Mouse (Mus musculus) forelimb bud, embryonic 11.5 days (tissue): Measurements from ENCODE around the gene Trim62.

Experiments used
- DNase-seq: peaks from one replicate; pipeline ENCODE4 v3.0.0-alpha.2; 2012; ENCODE audit warnings: low read depth, low spot score

Trim62 gene

GRCm38 (mm10) chr4:128883379-128883781 lies at the start of gene Trim62:
Gene Trim62 (plus strand): TSS chr4:128883580.
- DNase-seq: peak; percentile 68

DNA sequence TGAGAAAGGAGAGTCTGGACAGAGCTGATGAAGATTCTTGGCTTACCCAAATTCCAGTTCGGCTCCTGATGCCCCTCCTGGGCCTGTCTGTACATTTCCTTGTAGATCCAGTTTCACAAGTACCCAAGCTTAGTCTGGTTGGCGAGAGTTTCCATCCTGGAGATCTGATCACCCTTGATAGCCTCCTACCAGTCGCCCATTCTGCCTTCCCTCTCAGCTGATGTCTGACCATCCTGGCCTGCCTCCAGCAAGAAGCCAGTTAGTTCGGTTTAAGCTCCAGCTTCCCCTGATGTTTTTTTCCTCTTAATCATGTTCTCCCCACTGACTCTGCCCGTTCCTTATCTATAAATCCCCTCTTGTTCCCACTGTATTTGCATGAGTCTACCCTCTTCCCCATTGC lies 45.2 kb upstream of the Trim62 start:
- no peak for DNase-seq

- DNase-seq: peak; percentile 36
These were observed 43.3 kb upstream of the Trim62 start for GRCm38 (mm10) chr4:128839811-128840738.

DNA sequence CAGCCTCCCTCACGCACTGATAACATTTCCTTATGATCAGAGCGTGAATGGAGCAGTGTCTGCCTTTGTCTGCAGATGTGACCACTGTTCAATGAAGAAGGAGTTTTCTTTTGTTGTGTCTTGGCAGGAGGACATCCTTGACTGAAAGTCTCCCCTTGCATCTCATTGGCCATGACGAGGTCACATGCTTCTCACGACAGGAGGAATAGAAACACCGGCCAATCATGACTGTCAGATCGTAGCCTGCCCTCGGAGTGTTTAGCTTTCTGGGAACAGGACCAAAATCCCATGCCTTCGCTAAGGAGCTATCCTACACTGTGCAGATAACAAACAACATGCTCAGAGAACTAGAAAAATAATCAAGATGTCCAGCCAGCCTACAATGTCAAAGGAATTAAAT lies 42.1 kb upstream of the Trim62 start:
- no peak for DNase-seq

DNA sequence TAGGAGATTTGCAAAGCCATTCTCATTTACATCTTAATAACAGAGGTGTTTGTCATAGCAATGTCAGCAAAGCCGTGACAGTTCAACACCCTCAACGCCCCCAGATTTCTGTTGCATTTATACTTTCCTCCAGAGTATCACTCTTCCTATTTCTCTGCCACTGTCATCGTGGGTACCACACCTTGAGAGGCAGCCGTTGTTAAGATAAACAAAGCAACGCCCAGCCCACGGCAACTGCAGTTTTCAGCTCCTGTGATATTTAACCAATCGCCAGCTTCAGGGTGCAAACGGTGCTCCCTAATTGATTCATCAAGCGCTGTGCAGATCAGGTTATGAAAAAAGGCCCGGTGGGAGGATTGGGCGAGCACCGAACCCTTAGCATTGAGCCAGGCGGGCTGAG lies 38.8 kb upstream of the Trim62 start:
- no peak for DNase-seq

DNA sequence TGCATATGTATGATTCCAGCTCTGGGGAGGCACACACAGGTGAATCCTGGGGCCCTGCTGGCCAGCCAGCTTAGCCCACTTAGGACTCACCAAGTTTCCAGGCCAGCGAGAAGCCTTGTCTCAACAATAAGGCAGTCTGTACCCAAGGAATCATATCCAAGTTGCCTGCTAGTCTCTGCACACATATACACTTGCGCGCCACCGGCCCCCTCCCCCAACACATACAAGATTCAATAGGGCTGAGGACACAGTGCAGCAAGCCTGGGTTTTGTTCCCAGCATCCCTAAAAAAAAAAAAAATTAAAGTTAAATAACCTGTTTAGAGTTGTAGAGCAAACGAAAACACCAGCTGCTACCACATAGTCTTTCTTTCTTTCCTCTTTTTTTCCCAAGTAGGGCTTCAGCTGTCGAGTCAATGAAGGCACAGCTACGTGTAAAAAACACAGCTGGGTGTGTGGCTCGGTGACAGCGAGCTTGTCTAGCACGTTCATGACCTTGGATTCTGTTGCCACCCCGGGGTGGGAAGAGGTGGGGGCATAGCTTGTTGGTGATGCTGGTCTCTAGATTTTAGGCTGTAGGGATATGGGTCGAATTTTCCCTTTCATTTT lies 37.9 kb upstream of the Trim62 start:
- no peak for DNase-seq

- DNase-seq: no peak
These were observed 34.4 kb upstream of the Trim62 start for GRCm38 (mm10) chr4:128848961-128849360.

- DNase-seq: no peak
These were observed 33.7 kb upstream of the Trim62 start for GRCm38 (mm10) chr4:128849686-128850085.

- DNase-seq: no peak
These were observed 31.0 kb upstream of the Trim62 start for GRCm38 (mm10) chr4:128852266-128852887.

DNA sequence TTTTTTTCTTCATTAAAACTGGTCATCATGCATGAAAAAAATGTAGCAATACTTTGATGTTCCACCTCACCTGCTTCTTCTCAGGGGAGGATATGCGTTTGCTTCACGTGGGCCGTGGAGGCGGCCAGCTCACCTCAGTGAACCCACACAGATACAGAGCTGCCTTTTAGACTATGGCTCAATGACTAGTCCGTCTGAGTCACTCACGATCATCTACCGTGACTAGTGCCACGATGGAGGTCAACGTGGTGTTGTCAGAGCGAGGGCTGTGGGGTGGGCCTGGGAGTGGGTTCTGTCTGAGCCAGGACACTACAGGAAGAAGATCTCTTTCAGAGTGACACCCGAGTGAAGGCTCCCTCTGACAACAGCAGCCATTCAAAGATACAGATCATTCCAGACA lies 30.3 kb upstream of the Trim62 start:
- DNase-seq: no peak

DNA sequence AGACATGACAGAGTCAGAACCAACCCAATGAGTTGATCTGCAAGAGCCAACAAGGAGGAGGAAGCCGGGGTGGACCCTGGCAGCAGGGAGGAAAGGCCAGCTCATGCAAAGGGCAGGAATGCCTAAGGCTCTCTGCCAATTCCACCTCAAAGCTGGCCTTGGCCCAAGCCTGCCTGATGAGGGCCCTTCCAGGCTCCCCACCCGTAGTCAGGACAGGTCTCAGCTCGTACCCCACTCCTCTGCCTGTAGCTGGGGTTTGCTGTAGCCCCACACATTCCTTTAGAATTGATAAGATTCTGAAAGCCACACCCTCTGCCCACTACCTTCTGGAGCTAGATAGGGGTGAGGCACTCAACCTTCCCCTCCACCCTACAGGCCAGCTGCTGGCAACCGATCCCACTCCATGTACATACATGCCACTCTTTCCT lies 27.8 kb upstream of the Trim62 start:
- no peak for DNase-seq

DNA sequence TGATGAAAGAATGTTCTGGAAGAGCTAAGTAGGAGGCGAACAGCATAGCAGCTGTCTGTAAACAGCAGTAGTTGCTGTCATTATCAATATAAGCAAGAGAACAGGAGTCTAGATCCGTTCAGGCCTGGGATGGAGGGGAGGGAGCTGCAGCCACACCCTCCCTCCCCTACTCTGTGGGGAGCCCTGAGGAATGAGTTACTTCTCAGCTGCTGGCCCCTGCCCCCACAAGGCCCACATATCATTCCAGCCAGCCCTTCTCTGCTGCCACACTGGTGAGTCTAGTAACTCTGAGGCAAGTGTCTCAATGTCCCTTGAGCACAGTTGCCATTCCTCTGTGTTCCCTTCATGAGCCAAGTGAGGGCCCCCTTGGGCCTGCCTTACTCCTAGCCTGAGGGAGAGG lies 26.2 kb upstream of the Trim62 start:
- no peak for DNase-seq

DNA sequence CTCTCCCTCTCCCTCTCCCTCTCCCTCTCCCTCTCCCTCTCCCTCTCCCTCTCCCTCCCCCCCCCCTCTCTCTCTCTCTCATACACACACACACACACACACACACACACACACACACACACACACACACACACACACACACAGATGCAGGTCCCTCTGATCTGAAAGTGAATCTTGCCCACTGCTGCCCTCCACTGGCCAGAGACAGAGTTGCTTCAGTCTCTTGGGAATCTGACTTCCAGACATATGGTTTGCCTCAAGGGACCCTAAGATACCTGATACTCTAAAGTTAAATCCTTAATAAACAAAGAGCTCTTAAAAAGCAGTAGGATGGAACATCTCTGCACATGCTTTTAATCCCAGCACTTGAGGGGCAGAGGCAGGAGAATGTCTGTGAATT lies 25.2 kb upstream of the Trim62 start:
- DNase-seq: peak; percentile 81

DNA sequence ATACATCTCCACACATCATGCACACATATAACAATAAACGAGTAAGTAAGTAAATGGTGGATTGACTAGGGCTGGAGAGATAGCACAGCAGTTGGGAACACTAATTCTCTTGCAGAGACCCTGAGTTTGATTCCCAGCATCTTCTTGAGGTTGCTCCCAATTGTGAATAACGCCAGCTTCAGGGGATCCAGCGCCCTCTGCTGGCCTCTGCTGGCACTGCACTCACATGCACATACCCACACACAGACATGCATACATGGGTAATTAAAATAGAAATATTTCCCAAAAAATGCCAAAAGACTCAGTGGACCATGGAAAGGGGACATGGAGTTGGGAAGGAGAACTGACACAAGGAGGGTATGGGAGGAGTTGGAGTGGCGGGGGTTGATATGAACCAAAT lies 24.5 kb upstream of the Trim62 start:
- DNase-seq: no peak

- DNase-seq: no peak
These were observed 10.4 kb upstream of the Trim62 start for GRCm38 (mm10) chr4:128872992-128873391.

DNA sequence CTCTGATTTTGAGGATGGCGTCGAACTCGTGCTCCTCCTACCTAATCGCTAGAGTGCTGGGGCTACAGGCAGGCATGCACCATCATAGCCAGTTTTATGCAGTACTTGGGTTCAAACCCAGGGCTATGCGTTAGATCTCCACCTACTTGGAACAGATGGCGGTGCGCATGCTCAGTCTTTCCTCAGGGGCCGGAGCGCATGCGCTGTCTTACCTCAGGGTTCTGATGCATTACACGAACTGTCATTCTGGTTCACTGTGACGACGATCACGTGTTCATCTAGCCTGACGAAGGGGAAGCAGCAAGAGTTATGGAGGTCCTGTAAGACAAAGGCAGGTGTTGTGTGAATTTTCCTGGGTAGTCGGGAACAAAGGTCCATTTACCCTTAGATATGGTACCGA lies 9.3 kb upstream of the Trim62 start:
- no peak for DNase-seq

GRCm38 (mm10) chr4:128875439-128875838 lies 7.9 kb upstream of the Trim62 start:
- DNase-seq: no peak

- no peak for DNase-seq
These were observed 5.9 kb upstream of the Trim62 start for GRCm38 (mm10) chr4:128877520-128877919.

GRCm38 (mm10) chr4:128878901-128879491 lies 4.4 kb upstream of the Trim62 start:
- DNase-seq: peak; percentile 63

DNA sequence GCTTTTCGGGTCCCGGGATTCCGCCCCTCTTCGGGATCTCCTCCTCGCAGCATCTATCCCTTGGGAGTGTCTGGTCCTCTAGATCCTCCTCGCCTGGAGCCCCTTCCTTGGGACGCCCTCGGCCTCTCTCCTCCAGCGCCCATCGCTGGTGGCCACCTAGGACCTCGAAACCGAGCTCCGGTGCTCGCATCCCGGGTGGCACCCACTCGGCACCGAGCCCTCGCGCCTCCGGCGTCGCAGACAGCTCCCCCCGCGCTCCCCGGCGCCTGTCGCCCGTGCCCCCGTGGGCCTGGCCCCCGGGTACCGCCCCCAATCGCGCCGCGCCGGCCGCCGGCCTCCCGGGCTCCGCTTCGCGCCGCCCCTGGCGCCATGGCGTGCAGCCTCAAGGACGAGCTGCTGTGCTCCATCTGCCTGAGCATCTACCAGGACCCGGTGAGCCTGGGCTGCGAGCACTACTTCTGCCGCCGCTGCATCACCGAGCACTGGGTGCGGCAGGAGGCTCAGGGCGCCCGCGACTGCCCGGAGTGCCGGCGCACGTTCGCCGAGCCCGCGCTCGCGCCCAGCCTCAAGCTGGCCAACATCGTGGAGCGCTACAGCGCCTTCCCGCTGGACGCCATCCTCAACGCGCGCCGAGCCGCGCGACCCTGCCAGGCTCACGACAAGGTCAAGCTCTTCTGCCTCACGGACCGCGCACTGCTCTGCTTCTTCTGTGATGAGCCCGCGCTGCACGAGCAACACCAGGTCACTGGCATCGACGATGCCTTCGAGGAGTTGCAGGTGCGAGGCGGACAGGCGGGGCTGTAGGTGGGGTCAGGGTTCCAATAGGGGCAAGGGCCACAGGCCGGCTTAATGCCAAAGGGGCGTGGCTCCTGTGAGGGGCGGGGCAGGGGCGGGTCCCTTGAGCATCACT lies 676 bp downstream of the Trim62 start:
- no peak for DNase-seq

- no peak for DNase-seq
These were observed 1.3 kb downstream of the Trim62 start for GRCm38 (mm10) chr4:128884711-128885095.
